Mouse (Mus musculus): Measurements from ENCODE around the gene Sepsecs.
A peak's percentile ranks its signal among the peaks of the same experiment; 100 is the strongest.
"Not testable (repeated sequence)": the region's sequence is repeated elsewhere in the genome, so short reads cannot be mapped to it uniquely, and the experiment has no call there.

Sepsecs gene

DNA sequence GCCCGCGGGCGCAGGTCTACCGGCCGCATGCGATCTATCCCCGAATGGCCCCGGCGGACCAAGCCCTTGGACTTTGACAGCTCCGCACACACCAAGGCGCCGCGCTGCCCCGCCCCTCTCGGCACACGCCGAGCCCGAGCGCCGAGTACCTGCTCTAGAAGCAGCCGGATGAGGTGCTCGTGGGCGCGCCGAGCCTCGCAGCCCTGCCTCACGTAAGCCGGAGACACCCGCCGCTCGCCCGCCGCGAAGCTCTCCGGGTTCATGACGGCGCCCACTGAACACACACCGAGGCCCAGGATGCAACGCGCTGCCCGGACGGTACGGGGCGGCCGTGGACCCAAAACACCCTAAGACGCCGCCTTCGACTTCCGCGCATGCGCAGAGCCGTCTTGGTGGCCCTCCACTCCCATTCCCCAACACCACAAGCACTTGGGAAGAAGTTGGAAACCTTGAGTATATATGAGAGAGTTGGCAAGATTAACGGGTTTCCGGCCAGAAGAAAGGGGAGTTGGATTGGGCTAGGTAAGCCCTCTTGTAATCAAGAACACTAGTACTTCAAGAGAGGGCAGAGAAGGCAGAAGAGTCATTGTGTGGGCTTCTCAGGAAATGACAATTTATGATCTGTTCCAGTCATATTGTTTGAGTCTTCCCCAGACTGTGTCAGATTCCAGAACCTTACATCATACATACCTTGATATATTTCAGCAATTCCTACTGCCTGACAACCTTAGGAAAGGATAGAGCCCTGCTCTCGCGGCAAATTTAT lies at the start of gene Sepsecs:
Gene Sepsecs (minus strand): TSS at position 283 of the 766 bp plus-strand sequence.
- peak; percentile 91 for DNase-seq (ENCODE audit: low read depth, low spot score)
- H3K27me3 ChIP-seq (ENCODE audit: control insufficient read depth, insufficient read depth, low read length, poor library complexity, severe bottlenecking) = no peaks in the 10 kb centered on the region; the same call in 1 of the 2 replicates
- 0 out of 2 replicates have a peak, but pooled peaks cover 5% of the 10 kb centered on the region for H3K36me3 ChIP-seq (ENCODE audit: control insufficient read depth, insufficient read depth, low read length, poor library complexity, severe bottlenecking)

- Histone ChIP-seq H3K36me3 (ENCODE audit: control insufficient read depth, insufficient read depth, low read length, poor library complexity, severe bottlenecking) (no peaks in the 10 kb centered on the region), H3K27me3 (ENCODE audit: control insufficient read depth, insufficient read depth, low read length, poor library complexity, severe bottlenecking) (no peaks in the 10 kb centered on the region; the same call in 1 of the 2 replicates)
- DNase-seq (ENCODE audit: low read depth, low spot score) = no peak
Measured at GRCm38 (mm10) chr5:52716742-52717448, 47.4 kb upstream of the Sepsecs start.

GRCm38 (mm10) chr5:52712704-52713103 lies 43.2 kb upstream of the Sepsecs start:
- DNase-seq (ENCODE audit: low read depth, low spot score) = no peak
- Histone ChIP-seq H3K27me3 (ENCODE audit: control insufficient read depth, insufficient read depth, low read length, poor library complexity, severe bottlenecking) (no peaks in the 10 kb centered on the region; the same call in 1 of the 2 replicates), H3K36me3 (ENCODE audit: control insufficient read depth, insufficient read depth, low read length, poor library complexity, severe bottlenecking) (no peaks in the 10 kb centered on the region)

DNA sequence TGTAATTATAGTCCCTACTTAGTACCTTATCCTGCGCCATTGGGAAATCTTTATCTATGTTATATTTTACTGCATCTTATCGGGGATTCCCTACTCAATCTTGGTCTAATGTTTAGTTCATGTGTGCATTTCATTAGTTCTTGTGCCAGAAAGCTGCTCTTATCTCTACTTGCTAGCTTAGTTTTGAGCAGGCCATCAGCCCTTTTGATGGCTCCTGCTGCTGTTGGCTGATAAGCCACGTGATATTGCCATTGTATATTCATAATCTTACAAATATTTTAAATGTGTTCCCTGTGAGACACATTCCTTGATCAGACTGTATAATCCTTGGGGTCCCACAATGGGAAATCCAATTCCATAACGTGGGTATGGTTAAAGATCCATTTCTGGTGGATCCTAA lies 35.1 kb upstream of the Sepsecs start:
- DNase-seq (ENCODE audit: low read depth, low spot score) = no peak
- H3K36me3 ChIP-seq (ENCODE audit: control insufficient read depth, insufficient read depth, low read length, poor library complexity, severe bottlenecking) = no peaks in the 10 kb centered on the region
- H3K27me3 ChIP-seq (ENCODE audit: control insufficient read depth, insufficient read depth, low read length, poor library complexity, severe bottlenecking) = no peaks in the 10 kb centered on the region

DNA sequence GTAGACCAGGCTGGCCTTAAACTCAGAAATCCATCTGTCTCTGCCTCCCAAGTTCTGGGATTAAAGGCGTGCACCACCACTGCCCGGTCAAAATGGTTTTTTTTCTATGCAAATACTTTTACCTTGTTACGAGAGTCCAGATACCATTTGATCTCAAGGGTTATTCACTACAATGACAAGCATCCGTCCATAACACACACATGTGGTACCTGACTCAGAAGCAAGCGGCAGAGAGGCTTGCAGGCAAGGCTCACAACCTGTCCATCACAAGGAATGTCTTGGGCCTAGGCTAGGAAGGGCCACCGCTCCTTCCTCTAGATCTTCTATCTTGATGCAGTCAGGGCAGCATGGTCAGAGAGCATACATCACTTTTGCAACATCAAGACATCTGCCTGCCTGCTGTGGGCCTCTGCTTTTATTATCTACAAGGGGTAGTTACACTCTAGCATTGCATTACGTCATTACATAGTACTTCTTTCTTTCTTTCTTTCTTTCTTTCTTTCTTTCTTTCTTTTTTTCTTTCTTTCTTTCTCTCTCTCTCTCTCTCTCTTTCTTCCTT lies 28.5 kb upstream of the Sepsecs start:
- not testable (repeated sequence) for DNase-seq (ENCODE audit: low read depth, low spot score); H3K27me3 ChIP-seq (ENCODE audit: control insufficient read depth, insufficient read depth, low read length, poor library complexity, severe bottlenecking); H3K36me3 ChIP-seq (ENCODE audit: control insufficient read depth, insufficient read depth, low read length, poor library complexity, severe bottlenecking)

DNA sequence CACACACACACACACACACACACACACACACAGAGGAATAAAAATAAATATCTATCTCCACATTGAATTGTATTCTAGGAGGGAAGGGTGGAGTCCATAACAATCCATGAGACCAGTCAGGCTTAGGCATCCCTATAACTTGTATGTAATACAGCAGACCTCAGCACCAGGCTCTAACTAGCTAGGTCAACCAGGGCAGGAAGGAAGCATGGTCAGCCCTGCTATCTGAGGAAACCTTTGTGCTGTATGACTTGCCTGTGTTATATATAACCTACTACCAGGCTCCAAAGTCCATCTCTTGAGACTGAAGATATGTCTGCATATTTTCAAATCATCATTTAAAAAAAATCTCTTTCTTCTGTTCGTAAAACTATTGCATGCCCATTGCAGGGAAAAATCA lies 27.8 kb upstream of the Sepsecs start:
- Histone ChIP-seq H3K27me3 (ENCODE audit: control insufficient read depth, insufficient read depth, low read length, poor library complexity, severe bottlenecking) (no peaks in the 10 kb centered on the region), H3K36me3 (ENCODE audit: control insufficient read depth, insufficient read depth, low read length, poor library complexity, severe bottlenecking) (no peaks in the 10 kb centered on the region)
- no peak for DNase-seq (ENCODE audit: low read depth, low spot score)

- no peak for DNase-seq (ENCODE audit: low read depth, low spot score)
- H3K36me3 ChIP-seq (ENCODE audit: control insufficient read depth, insufficient read depth, low read length, poor library complexity, severe bottlenecking) = no peaks in the 10 kb centered on the region
- no peaks in the 10 kb centered on the region for H3K27me3 ChIP-seq (ENCODE audit: control insufficient read depth, insufficient read depth, low read length, poor library complexity, severe bottlenecking)
Measured at GRCm38 (mm10) chr5:52687741-52688455, 18.4 kb upstream of the Sepsecs start.

DNA sequence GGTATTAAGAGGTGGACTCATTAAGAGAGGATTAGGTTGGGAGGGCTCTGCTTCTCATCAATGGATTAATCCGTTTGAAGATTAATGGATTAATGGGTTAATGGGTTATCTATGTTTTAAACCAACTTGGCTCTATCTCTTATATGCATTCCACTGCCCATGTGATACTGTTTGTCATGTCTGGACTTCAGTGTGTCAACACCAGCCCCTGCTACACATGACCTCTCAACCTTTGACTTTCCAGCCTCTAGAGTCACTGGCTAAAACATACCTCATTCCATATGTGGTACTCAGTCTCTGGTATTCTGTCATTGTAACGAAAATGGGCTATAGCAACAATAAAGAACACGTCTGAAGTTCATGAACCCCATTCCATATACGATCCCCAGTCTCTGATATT lies 11.6 kb upstream of the Sepsecs start:
- Histone ChIP-seq H3K27me3 (ENCODE audit: control insufficient read depth, insufficient read depth, low read length, poor library complexity, severe bottlenecking) (no peaks in the 10 kb centered on the region), H3K36me3 (ENCODE audit: control insufficient read depth, insufficient read depth, low read length, poor library complexity, severe bottlenecking) (no peaks in the 10 kb centered on the region)
- DNase-seq (ENCODE audit: low read depth, low spot score) = no peak

GRCm38 (mm10) chr5:52680191-52680590 lies 10.7 kb upstream of the Sepsecs start:
- no peak for DNase-seq (ENCODE audit: low read depth, low spot score)
- no peaks in the 10 kb centered on the region for H3K27me3 ChIP-seq (ENCODE audit: control insufficient read depth, insufficient read depth, low read length, poor library complexity, severe bottlenecking)
- H3K36me3 ChIP-seq (ENCODE audit: control insufficient read depth, insufficient read depth, low read length, poor library complexity, severe bottlenecking) = no peaks in the 10 kb centered on the region

- Histone ChIP-seq H3K36me3 (ENCODE audit: control insufficient read depth, insufficient read depth, low read length, poor library complexity, severe bottlenecking) (no peaks in the 10 kb centered on the region), H3K27me3 (ENCODE audit: control insufficient read depth, insufficient read depth, low read length, poor library complexity, severe bottlenecking) (no peaks in the 10 kb centered on the region)
- no peak for DNase-seq (ENCODE audit: low read depth, low spot score)
Measured at GRCm38 (mm10) chr5:52678498-52679070, 9.1 kb upstream of the Sepsecs start.

- no peaks in the 10 kb centered on the region for H3K36me3 ChIP-seq (ENCODE audit: control insufficient read depth, insufficient read depth, low read length, poor library complexity, severe bottlenecking)
- DNase-seq (ENCODE audit: low read depth, low spot score) = no peak
- no peaks in the 10 kb centered on the region for H3K27me3 ChIP-seq (ENCODE audit: control insufficient read depth, insufficient read depth, low read length, poor library complexity, severe bottlenecking)
Measured at GRCm38 (mm10) chr5:52677126-52677525, 7.6 kb upstream of the Sepsecs start.

DNA sequence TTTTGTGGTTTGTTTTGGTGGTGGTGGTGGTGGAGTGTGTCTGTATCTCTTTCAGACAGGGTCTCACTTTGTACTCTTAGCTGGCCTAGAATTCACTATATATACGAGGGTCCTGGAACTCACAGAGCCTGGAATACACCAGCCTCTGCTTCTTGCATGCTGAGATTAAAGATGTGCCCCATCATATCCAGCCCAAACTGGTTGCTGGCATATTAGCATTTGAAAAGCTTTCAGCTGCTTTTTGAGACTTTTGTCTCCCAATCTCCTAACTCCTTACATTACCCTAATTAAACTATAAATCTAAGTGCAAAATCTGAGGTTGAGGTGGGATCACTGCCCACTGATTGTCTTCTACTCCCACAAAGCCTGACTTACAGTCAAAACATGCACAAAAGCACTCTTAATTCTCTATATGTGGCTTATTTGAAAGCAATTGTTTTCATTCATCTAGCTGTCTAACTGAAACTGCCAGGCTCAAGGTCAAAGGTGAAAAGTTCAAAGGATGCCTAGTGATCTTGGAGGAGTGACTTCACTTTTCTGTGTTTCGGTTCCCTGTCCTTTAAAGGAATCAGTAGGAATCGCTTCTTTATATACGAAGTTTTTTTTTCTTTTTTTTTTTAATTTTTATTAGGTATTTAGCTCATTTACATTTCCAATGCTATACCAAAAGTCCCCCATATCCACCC lies 5.0 kb upstream of the Sepsecs start:
- no peak for DNase-seq (ENCODE audit: low read depth, low spot score)
- H3K36me3 ChIP-seq (ENCODE audit: control insufficient read depth, insufficient read depth, low read length, poor library complexity, severe bottlenecking) = no peaks in the 10 kb centered on the region
- no peaks in the 10 kb centered on the region for H3K27me3 ChIP-seq (ENCODE audit: control insufficient read depth, insufficient read depth, low read length, poor library complexity, severe bottlenecking)

DNA sequence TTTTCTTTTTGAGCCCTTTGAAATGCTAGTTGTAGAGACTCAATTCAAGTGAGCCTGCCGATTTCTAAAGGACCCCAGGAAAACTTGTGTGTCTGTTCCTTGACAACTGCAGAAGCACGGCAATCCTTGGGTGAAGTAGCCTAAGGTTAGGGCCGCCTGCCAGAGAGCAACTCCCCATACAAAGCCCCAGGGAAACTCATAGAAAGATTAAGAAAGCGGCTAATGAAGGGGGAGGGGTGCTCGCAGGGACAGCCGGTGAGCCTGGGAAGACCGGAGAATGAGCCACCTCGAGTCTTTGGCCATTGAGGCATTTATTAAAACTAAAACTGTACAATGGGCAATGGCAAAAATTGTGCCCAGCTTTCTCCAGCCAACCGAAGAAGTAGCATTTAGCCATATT lies 3.8 kb upstream of the Sepsecs start:
- no peak for DNase-seq (ENCODE audit: low read depth, low spot score)
- Histone ChIP-seq H3K36me3 (ENCODE audit: control insufficient read depth, insufficient read depth, low read length, poor library complexity, severe bottlenecking) (no peaks in the 10 kb centered on the region), H3K27me3 (ENCODE audit: control insufficient read depth, insufficient read depth, low read length, poor library complexity, severe bottlenecking) (no peaks in the 10 kb centered on the region)

- Histone ChIP-seq H3K36me3 (ENCODE audit: control insufficient read depth, insufficient read depth, low read length, poor library complexity, severe bottlenecking) (0 out of 2 replicates have a peak, but pooled peaks cover 2% of the 10 kb centered on the region), H3K27me3 (ENCODE audit: control insufficient read depth, insufficient read depth, low read length, poor library complexity, severe bottlenecking) (no peaks in the 10 kb centered on the region; the same call in 1 of the 2 replicates)
- DNase-seq (ENCODE audit: low read depth, low spot score) = no peak
Measured at GRCm38 (mm10) chr5:52670745-52671144, 1.2 kb upstream of the Sepsecs start.

Data from splenic B cell, adult 2 months (primary cell).